Mouse (Mus musculus) ES-E14 (cell line): Measurements from ENCODE around the gene Usp33. TPM values are rescaled to one million over a fixed set of nuclear protein-coding genes. Genes with fewer than 3 reads are reported as not detected.
"Not testable (repeated sequence)": the region's sequence is repeated elsewhere in the genome, so short reads cannot be mapped to it uniquely, and the experiment has no call there.

ENCODE experiments used
- DNase-seq: peaks from one replicate; pipeline ENCODE4 v3.0.0-alpha.2; 2013; ENCODE audit warnings: low read depth, low spot score
- H3K27ac ChIP-seq: 2 replicates; pipeline ENCODE4 v1.5.1; 2012; ENCODE audit warnings: low read depth, mild to moderate bottlenecking, low read length, moderate library complexity, mixed read lengths; ENCODE audit not compliant: poor library complexity, insufficient read depth, severe bottlenecking
- H3K36me3 ChIP-seq: 2 replicates; pipeline ENCODE4 v1.6.1; 2012; ENCODE audit warnings: mild to moderate bottlenecking, low read length, moderate library complexity, mixed read lengths; ENCODE audit not compliant: control insufficient read depth, poor library complexity, insufficient read depth, severe bottlenecking
- H3K4me1 ChIP-seq, 2 experiments: fragments of 150-350 bp in 1 of 2; sonication (generic) in 1 of 2; 2 replicates each; pipeline ENCODE4 v1.6.1; 2012; ENCODE audit warnings: low read length in 2 of 2, mild to moderate bottlenecking in 1 of 2, mixed read lengths in 1 of 2; ENCODE audit not compliant: control insufficient read depth in 2 of 2, insufficient read depth in 2 of 2, poor library complexity in 1 of 2
- H3K4me3 ChIP-seq, 2 experiments: fragments of 150-350 bp in 1 of 2; sonication (generic) in 1 of 2; 2 replicates each; pipeline ENCODE4 v1.5.1; 2012; ENCODE audit warnings: low read length in 2 of 2, low read depth in 1 of 2, mild to moderate bottlenecking in 1 of 2, mixed read lengths in 1 of 2; ENCODE audit not compliant: insufficient read depth in 1 of 2, poor library complexity in 1 of 2, severe bottlenecking in 1 of 2
- H3K9ac ChIP-seq: 2 replicates; pipeline ENCODE4 v1.6.1; 2012; ENCODE audit warnings: low read depth, mild to moderate bottlenecking, low read length, mixed read lengths; ENCODE audit not compliant: poor library complexity, insufficient read depth, severe bottlenecking
- H3K9me3 ChIP-seq: fragments of 150-350 bp; sonication (generic); 2 replicates; pipeline ENCODE4 v1.6.1; 2012; ENCODE audit warnings: low read depth, mild to moderate bottlenecking, low read length; ENCODE audit not compliant: control insufficient read depth, insufficient read depth
- CHD2 ChIP-seq: IDR thresholded peaks from 2 replicates; pipeline ENCODE4 v1.6.1; 2014; ENCODE audit warnings: mild to moderate bottlenecking, low read depth, low read length, inconsistent platforms
- HCFC1 ChIP-seq: IDR thresholded peaks from 2 replicates; pipeline ENCODE4 v1.6.1; 2012; ENCODE audit warnings: low read length, inconsistent platforms, borderline replicate concordance; ENCODE audit not compliant: insufficient read depth
- MAFK ChIP-seq: IDR thresholded peaks from 2 replicates; pipeline ENCODE4 v1.6.1; 2014; ENCODE audit warnings: mild to moderate bottlenecking, low read depth, low read length, inconsistent platforms; ENCODE audit not compliant: insufficient read depth
- ZC3H11A ChIP-seq: IDR thresholded peaks from 2 replicates; pipeline ENCODE4 v1.6.1; 2012; ENCODE audit warnings: low read depth, mild to moderate bottlenecking, inconsistent platforms, low read length, borderline replicate concordance
- ZNF384 ChIP-seq: IDR thresholded peaks from 2 replicates; pipeline ENCODE4 v1.6.1; 2012; ENCODE audit warnings: low read depth, low read length, inconsistent platforms
- in situ Hi-C, 2 experiments: fragments of 600-800 bp; cut with MboI; formaldehyde crosslinking; loops; one replicate each; pipeline ENCODE4 v1.15.1; 2025; ENCODE audit warnings: low sequenced_read_pairs in 2 of 2, inconsistent platforms in 1 of 2; ENCODE audit not compliant: unreplicated experiment in 2 of 2
- total RNA-seq: library from RNA; depleted of rRNA; stranded (reverse); fragments of 300-350 nt; gene quantifications from 2 replicates; pipeline ENCODE4 v1.2.3, GENCODE M21; 2012

Gene Usp33
- total RNA-seq, 1 experiment, result 49.5 TPM

GRCm38 (mm10) chr3:152315613-152316012, 30.7 kb upstream of the Usp33 start:
- Histone ChIP-seq H3K9ac (no peak overlapping the region), H3K9me3 (no peaks in the 10 kb centered on the region), H3K36me3 (peaks cover 13% of the 10 kb centered on the region), H3K27ac (no peak overlapping the region), H3K4me3 (no peak overlapping the region), H3K4me1 (no peaks in the 10 kb centered on the region)
- DNase-seq, result peak; percentile 80
- TF ChIP-seq CHD2, result no peak
- TF ChIP-seq ZNF384, result 0 out of 2 replicates have a peak, but pooled peaks have one; percentile 31
- TF ChIP-seq HCFC1, result peak; percentile 71; the same call in 1 of the 2 replicates
- in situ Hi-C loops, result no loop called here

- H3K27ac ChIP-seq, H3K9ac ChIP-seq, H3K4me3 ChIP-seq, in situ Hi-C loops, DNase-seq, H3K9me3 ChIP-seq, H3K4me1 ChIP-seq: not testable (repeated sequence)
- peaks cover 20% of the 10 kb centered on the region for H3K36me3 ChIP-seq
Measured at GRCm38 (mm10) chr3:152316447-152317173, 29.7 kb upstream of the Usp33 start.

GRCm38 (mm10) chr3:152320972-152321645, 25.2 kb upstream of the Usp33 start:
- H3K9me3 ChIP-seq, result no peaks in the 10 kb centered on the region
- in situ Hi-C loops, result no loop called here

GRCm38 (mm10) chr3:152321765-152322547, 24.3 kb upstream of the Usp33 start:
- Histone ChIP-seq H3K27ac (no peak overlapping the region), H3K4me1 (peaks cover 0 to 5% of the 10 kb centered on the region in 2 experiments; a peak in 2 of 4 replicates), H3K9me3 (no peaks in the 10 kb centered on the region), H3K36me3 (peaks cover 13% of the 10 kb centered on the region), H3K4me3 (no peak overlapping the region), H3K9ac (no peak overlapping the region)
- in situ Hi-C loops, result no loop called here
- no peak for DNase-seq
- TF ChIP-seq ZC3H11A (no peak), HCFC1 (no peak), MAFK (no peak), CHD2 (no peak), ZNF384 (no peak)

More at GRCm38 (mm10) chr3:152320972-152321645, 25.2 kb upstream of the Usp33 start:
- Histone ChIP-seq H3K9ac (no peak overlapping the region), H3K27ac (no peak overlapping the region), H3K36me3 (peaks cover 14% of the 10 kb centered on the region), H3K4me3 (no peak overlapping the region), H3K4me1 (peaks cover 0 to 5% of the 10 kb centered on the region in 2 experiments; a peak in 2 of 4 replicates)
- DNase-seq, result no peak
- no peak for TF ChIP-seq CHD2
- no peak for TF ChIP-seq ZNF384
